Mouse (Mus musculus) intestine, embryonic 15.5 days (tissue): ENCODE data around the gene Rps5. TPM values are rescaled to one million over a fixed set of nuclear protein-coding genes. Genes with fewer than 3 reads are reported as not detected.
A peak's percentile ranks its signal among the peaks of the same experiment; 100 is the strongest.
"Not testable (repeated sequence)": the region's sequence is repeated elsewhere in the genome, so short reads cannot be mapped to it uniquely, and the experiment has no call there.

ENCODE experiments used
- ATAC-seq: fragments of 200-750 bp; cut with Nextera tagmentation; 2 replicates; pipeline ENCODE4 v1.8.0; 2017; ENCODE audit warnings: moderate TSS enrichment, moderate library complexity
- H3K27ac ChIP-seq: fragments of 300-500 bp; sonication (generic); 2 replicates; pipeline ENCODE4 v1.5.1; 2015; ENCODE audit warnings: mild to moderate bottlenecking, inconsistent platforms
- H3K27me3 ChIP-seq: fragments of 300-500 bp; sonication (generic); replicated peaks from 2 replicates; pipeline ENCODE4 v1.6.1; 2015; ENCODE audit warnings: inconsistent platforms
- H3K36me3 ChIP-seq: fragments of 300-500 bp; sonication (generic); 2 replicates; pipeline ENCODE4 v1.6.1; 2015; ENCODE audit warnings: inconsistent platforms
- H3K4me1 ChIP-seq: fragments of 300-500 bp; sonication (generic); replicated peaks from 2 replicates; pipeline ENCODE4 v1.6.1; 2015; ENCODE audit warnings: inconsistent platforms
- H3K4me2 ChIP-seq: fragments of 300-500 bp; sonication (generic); replicated peaks from 2 replicates; pipeline ENCODE4 v1.6.1; 2015; ENCODE audit warnings: mild to moderate bottlenecking, inconsistent platforms
- H3K4me3 ChIP-seq: fragments of 300-500 bp; sonication (generic); replicated peaks from 2 replicates; pipeline ENCODE4 v1.5.1; 2015; ENCODE audit warnings: inconsistent platforms
- H3K9ac ChIP-seq: fragments of 300-500 bp; sonication (generic); 2 replicates; pipeline ENCODE4 v1.6.1; 2015; ENCODE audit warnings: inconsistent platforms
- H3K9me3 ChIP-seq: fragments of 300-500 bp; sonication (generic); 2 replicates; pipeline ENCODE4 v1.6.1; 2016; ENCODE audit warnings: inconsistent platforms
- WGBS: fragments of 180-500 bp; shearing (Covaris S2); methylation state at CpG from one replicate; pipeline ENCODE4 v1.1.7; 2015; 5-methylcytosine and 5-hydroxymethylcytosine counted together
- polyA plus RNA-seq: library from polyadenylated mRNA; unstranded; fragments of >200 nt; fragmentation: Nextera tagmentation; extraction: Ambion mirVana; gene quantifications from 2 replicates; pipeline ENCODE4 v1.2.1, GENCODE M21; 2015

Rps5 gene
- polyA plus RNA-seq, 1 experiment from 2014 or later, result 1,008 TPM

GRCm38 (mm10) chr7:12934808-12935207 is 12.7 kb downstream of the Rps5 start:
- no peaks in the 10 kb centered on the region for H3K4me1 ChIP-seq
- no peak overlapping the region for H3K27ac ChIP-seq
- 75% methylated on average over 3 of the region's 3 CpGs for WGBS
- no peak overlapping the region for H3K4me2 ChIP-seq
- H3K36me3 ChIP-seq, result no peaks in the 10 kb centered on the region
- H3K4me3 ChIP-seq, result no peak overlapping the region
- no peaks in the 10 kb centered on the region; the same call in 1 of the 2 replicates for H3K27me3 ChIP-seq
- H3K9ac ChIP-seq, result no peak overlapping the region
- ATAC-seq, result no peak
- H3K9me3 ChIP-seq, result no peaks in the 10 kb centered on the region

GRCm38 (mm10) chr7:12937254-12937803 is 15.2 kb downstream of the Rps5 start:
- not testable (repeated sequence) for H3K27ac ChIP-seq, H3K27me3 ChIP-seq, H3K4me1 ChIP-seq, H3K36me3 ChIP-seq, H3K4me2 ChIP-seq, H3K4me3 ChIP-seq, ATAC-seq, H3K9me3 ChIP-seq, H3K9ac ChIP-seq
- WGBS, result 84% methylated on average over 4 of the region's 4 CpGs

GRCm38 (mm10) chr7:12940599-12940998 is 18.5 kb downstream of the Rps5 start:
- no peaks in the 10 kb centered on the region for H3K36me3 ChIP-seq
- no peak overlapping the region for H3K4me3 ChIP-seq
- no peak overlapping the region for H3K4me2 ChIP-seq
- no peaks in the 10 kb centered on the region; the same call in 1 of the 2 replicates for H3K27me3 ChIP-seq
- WGBS, result 84% methylated on average over 4 of the region's 4 CpGs
- ATAC-seq, result no peak
- H3K9ac ChIP-seq, result no peak overlapping the region
- no peaks in the 10 kb centered on the region for H3K9me3 ChIP-seq
- no peaks in the 10 kb centered on the region for H3K4me1 ChIP-seq
- H3K27ac ChIP-seq, result no peak overlapping the region

- no peaks in the 10 kb centered on the region for H3K36me3 ChIP-seq
- no peak overlapping the region for H3K9ac ChIP-seq
- H3K9me3 ChIP-seq, result no peaks in the 10 kb centered on the region
- H3K27me3 ChIP-seq, result no peaks in the 10 kb centered on the region; the same call in 1 of the 2 replicates
- ATAC-seq, result no peak
- no peak overlapping the region for H3K27ac ChIP-seq
- no peaks in the 10 kb centered on the region for H3K4me1 ChIP-seq
- no peak overlapping the region for H3K4me2 ChIP-seq
- no peak overlapping the region for H3K4me3 ChIP-seq
Observed at GRCm38 (mm10) chr7:12943488-12943887, 21.4 kb downstream of the Rps5 start.

DNA sequence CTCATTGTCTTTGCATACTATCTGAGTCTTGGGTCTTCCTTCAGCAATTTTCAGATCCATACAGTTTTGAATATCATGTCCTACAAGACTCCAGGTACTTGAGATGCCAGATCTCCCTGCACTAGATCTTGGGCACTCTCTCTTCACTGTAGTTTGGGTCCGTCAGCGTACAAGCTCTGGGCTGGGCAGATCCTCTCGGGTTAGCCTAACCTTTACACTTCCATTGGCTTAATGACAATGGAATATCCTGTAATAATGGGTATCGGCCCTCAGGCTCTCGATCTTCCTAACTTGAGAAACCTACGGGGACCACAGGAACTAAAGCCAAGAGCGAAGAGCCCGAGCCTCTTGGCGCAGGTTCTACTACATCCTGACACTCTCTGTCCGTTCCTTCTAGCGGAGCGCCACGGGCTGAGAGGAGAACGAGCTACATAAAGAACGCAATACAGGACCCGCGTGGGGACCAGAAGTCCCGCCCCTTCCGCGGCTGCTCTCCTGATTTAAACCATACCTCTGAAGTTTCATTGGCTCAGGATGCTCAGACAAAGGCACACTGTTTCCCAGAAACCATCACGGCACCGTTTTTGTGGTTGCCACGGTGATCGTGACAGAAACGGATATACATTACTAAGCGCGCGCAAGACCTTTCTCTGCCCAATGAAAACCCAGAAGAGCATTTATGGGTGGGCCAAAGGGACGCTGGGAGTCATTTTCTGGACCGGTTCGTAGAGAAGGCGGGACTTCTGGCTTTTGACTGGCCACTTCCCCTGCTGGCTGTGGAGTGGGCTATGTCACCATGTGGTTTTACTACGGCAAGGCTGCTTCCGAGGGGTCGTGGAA is 27.2 kb downstream of the Rps5 start:
- Histone ChIP-seq H3K9me3 (no peaks in the 10 kb centered on the region), H3K27me3 (no peaks in the 10 kb centered on the region)
- 8% methylated on average over 35 of the region's 35 CpGs for WGBS

GRCm38 (mm10) chr7:12949872-12950229 is 27.8 kb downstream of the Rps5 start:
- H3K4me1 ChIP-seq, result peaks cover 6% of the 10 kb centered on the region; the same call in 1 of the 2 replicates
- H3K27ac ChIP-seq, result peak overlapping the region; percentile 59
- H3K36me3 ChIP-seq, result no peaks in the 10 kb centered on the region
- peak overlapping the region; percentile 44 for H3K9ac ChIP-seq
- no peaks in the 10 kb centered on the region for H3K9me3 ChIP-seq
- no peaks in the 10 kb centered on the region for H3K27me3 ChIP-seq
- peak overlapping the region; percentile 44 for H3K4me3 ChIP-seq
- H3K4me2 ChIP-seq, result peak overlapping the region; percentile 81
- WGBS, result 2% methylated on average over 16 of the region's 16 CpGs
- peak; percentile 83 for ATAC-seq

More for the DNA sequence above, 27.2 kb downstream of the Rps5 start:
- Histone ChIP-seq H3K36me3 (no peaks in the 10 kb centered on the region), H3K27ac (peak overlapping the region; percentile 65), H3K4me1 (peaks cover 6% of the 10 kb centered on the region; the same call in 1 of the 2 replicates), H3K4me2 (peak overlapping the region; percentile 81), H3K4me3 (peak overlapping the region; percentile 44), H3K9ac (peak overlapping the region; percentile 44)
- peak; percentile 98 for ATAC-seq

DNA sequence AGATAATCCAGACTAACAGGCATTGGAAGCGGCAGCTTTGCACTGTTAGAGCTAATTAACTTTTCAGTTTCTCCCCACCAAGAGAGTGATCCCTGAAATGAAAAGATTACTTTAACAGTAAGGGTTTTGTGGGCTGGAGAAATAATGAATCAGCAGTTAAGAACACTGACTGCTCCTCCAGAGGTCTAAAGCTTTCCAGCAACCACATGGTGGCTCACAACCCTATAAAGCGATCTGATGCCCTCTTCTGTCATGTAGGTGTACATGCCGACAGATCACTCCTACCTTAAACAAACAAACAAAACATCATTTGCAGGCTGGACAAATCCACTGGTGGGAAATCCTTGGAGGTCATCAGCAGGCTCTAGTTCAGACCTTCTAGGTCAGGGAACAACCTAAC is 32.8 kb downstream of the Rps5 start:
- ATAC-seq, result no peak
- WGBS, result 49% methylated on average over 3 of the region's 3 CpGs

DNA sequence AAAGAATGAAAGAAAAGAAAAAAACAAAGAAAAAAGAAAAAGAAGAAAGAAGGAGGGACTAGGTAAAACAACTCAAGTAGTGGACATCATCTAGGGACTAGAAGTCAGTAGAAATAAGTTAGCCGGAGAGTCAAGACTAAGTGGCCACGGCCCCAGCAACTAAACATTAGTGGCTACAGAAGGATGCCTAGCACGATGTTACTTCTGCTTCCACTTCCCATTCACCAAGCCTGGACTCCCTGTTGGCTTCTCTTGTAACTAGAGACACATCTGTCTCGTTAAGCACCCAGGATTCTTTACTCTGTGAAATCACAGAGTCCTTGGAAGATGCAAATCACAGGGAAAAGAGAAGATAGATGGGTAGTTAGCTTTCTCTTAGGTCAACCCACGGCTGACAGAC is 35.4 kb downstream of the Rps5 start:
- no peak overlapping the region for H3K27ac ChIP-seq
- H3K4me1 ChIP-seq, result no peaks in the 10 kb centered on the region
- no peak overlapping the region for H3K9ac ChIP-seq
- H3K9me3 ChIP-seq, result no peaks in the 10 kb centered on the region
- no peaks in the 10 kb centered on the region for H3K27me3 ChIP-seq
- WGBS, result 72% methylated on average over 5 of the region's 5 CpGs
- no peaks in the 10 kb centered on the region for H3K36me3 ChIP-seq
- H3K4me3 ChIP-seq, result no peak overlapping the region
- H3K4me2 ChIP-seq, result no peak overlapping the region
- no peak for ATAC-seq

More for the DNA sequence above, 32.8 kb downstream of the Rps5 start:
- H3K27me3 ChIP-seq, result no peaks in the 10 kb centered on the region
- no peaks in the 10 kb centered on the region for H3K36me3 ChIP-seq
- H3K9ac ChIP-seq, result no peak overlapping the region
- no peak overlapping the region for H3K4me2 ChIP-seq
- no peak overlapping the region for H3K4me3 ChIP-seq
- H3K4me1 ChIP-seq, result peaks cover 6% of the 10 kb centered on the region; the same call in 1 of the 2 replicates
- no peaks in the 10 kb centered on the region for H3K9me3 ChIP-seq
- no peak overlapping the region for H3K27ac ChIP-seq

DNA sequence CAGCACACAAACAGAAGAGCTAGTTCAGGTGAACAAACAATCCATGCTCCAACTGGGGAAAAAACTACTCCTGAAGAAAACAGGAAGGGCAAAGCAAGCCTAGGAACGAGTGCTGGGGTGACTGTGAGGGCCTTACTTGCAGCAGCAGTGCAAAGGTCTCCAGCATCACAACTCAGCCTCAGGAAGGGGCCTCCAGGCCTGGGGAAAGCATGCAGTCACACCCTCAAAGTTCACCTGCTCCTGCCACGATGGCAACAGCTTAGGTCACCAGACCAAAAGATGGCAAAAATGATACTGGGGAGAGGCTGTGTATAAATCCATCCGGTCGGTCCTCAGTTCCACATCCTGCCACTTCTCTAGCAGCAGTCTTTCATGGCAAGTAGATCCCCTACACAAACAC is 36.9 kb downstream of the Rps5 start:
- Histone ChIP-seq H3K4me2 (no peak overlapping the region), H3K36me3 (no peaks in the 10 kb centered on the region), H3K9me3 (no peaks in the 10 kb centered on the region), H3K27ac (0 out of 2 replicates have a peak overlapping the region, but pooled peaks have one; percentile 36), H3K9ac (no peak overlapping the region), H3K4me3 (no peak overlapping the region), H3K4me1 (no peaks in the 10 kb centered on the region), H3K27me3 (no peaks in the 10 kb centered on the region)
- peak; percentile 71 for ATAC-seq
- WGBS, result 61% methylated on average over 4 of the region's 4 CpGs

GRCm38 (mm10) chr7:12959718-12960117 is 37.6 kb downstream of the Rps5 start:
- no peak overlapping the region for H3K4me3 ChIP-seq
- ATAC-seq, result no peak
- H3K27ac ChIP-seq, result no peak overlapping the region
- H3K9me3 ChIP-seq, result no peaks in the 10 kb centered on the region
- WGBS, result 39% methylated on average over 4 of the region's 4 CpGs
- no peaks in the 10 kb centered on the region for H3K36me3 ChIP-seq
- H3K4me1 ChIP-seq, result no peaks in the 10 kb centered on the region
- H3K4me2 ChIP-seq, result no peak overlapping the region
- H3K27me3 ChIP-seq, result no peaks in the 10 kb centered on the region
- no peak overlapping the region for H3K9ac ChIP-seq

DNA sequence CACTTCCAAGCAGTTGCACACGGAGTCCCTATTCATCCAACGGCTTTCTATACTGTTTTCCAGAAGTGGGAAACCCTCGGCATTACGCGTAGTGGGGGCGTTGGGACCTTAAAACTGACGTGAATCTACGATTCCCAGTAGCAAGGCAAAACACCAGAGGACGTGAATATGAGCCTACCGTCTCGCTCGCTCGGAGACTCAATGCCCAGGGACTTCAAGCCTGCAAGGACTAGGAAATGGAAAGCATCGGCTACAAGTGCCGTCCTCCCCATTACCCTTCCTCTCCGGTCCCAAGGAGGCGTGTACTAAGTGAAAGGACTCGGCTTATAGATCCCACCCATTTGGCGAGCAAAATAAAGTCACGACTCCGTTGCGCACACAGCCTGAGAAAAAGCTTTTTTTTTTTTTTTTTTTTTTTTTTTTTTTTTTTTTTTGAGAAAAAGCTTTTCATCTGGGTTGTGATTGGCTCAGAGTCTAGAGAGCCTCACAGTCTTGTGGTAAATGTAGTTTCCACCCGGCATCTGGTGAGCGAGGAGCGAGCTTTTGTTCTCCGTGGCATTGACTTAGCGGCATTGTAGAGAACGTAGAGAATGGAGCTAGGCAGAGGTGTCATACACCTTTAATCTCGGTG is 39.5 kb downstream of the Rps5 start:
- ATAC-seq, result peak; percentile 54

DNA sequence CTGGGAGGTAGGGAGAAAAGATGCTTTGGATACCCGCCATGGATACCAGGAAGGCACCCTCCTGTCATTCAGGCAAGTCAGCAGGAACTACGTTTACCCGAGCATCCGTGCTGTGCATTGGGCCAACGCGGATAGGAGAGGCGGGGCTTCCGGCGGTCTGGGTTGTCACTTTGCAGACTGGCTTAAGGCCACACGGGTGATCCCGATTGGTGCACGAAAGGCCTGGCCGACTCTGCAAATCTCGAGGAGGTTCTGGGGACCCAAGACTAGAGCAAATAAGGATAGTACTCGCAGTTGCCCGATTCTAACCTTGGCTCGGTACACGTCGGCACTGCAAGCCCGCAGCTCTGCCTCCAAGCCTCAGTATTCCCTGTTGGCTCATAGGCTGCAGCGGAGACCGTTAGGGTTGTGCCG is 43.6 kb downstream of the Rps5 start, which contains the start of gene Zfp324:
TSS of gene Zfp324 (plus strand) at position 161 of the 414 bp plus-strand sequence.
- no peaks in the 10 kb centered on the region for H3K9me3 ChIP-seq
- H3K4me2 ChIP-seq, result peak within 1 kb of the TSS; percentile 91
- H3K4me1 ChIP-seq, result peaks cover 11% of the 10 kb centered on the region; the same call in 1 of the 2 replicates
- H3K27ac ChIP-seq, result peak within 1 kb of the TSS; percentile 76
- WGBS, result 0% methylated on average over 23 of the region's 23 CpGs
- peak within 1 kb of the TSS; percentile 82 for H3K4me3 ChIP-seq
- H3K36me3 ChIP-seq, result peaks cover 17% of the 10 kb centered on the region
- H3K27me3 ChIP-seq, result no peaks in the 10 kb centered on the region
- peak; percentile 95 for ATAC-seq
- H3K9ac ChIP-seq, result peak within 1 kb of the TSS; percentile 91

More for the DNA sequence above, 39.5 kb downstream of the Rps5 start:
- peak overlapping the region; percentile 51 for H3K9ac ChIP-seq
- WGBS, result 3% methylated on average over 29 of the region's 29 CpGs
- peaks cover 7% of the 10 kb centered on the region; the same call in 1 of the 2 replicates for H3K4me1 ChIP-seq
- H3K9me3 ChIP-seq, result no peaks in the 10 kb centered on the region
- H3K4me3 ChIP-seq, result peak overlapping the region; percentile 39
- H3K27me3 ChIP-seq, result no peaks in the 10 kb centered on the region
- no peaks in the 10 kb centered on the region for H3K36me3 ChIP-seq
- H3K4me2 ChIP-seq, result peak overlapping the region; percentile 67
- H3K27ac ChIP-seq, result peak overlapping the region; percentile 60
